Mouse (Mus musculus) heart, adult 2 months (tissue): ENCODE measurements around the gene Wdr25.

ENCODE experiments used
- CTCF ChIP-seq: fragments of 200-600 bp; IDR thresholded peaks from 2 replicates; pipeline ENCODE4 v1.8.1; 2022; ENCODE audit warnings: antibody characterized with exemption, mild to moderate bottlenecking, moderate library complexity
- POLR2A ChIP-seq: fragments of 200-500 bp; IDR thresholded peaks from 2 replicates; pipeline ENCODE4 v1.6.1; 2011; ENCODE audit warnings: mild to moderate bottlenecking, low read depth, low read length, control low read depth; ENCODE audit not compliant: insufficient read depth

GRCm38 (mm10) chr12:109068738-109069137 lies 175.3 kb downstream of the Wdr25 start:
- TF ChIP-seq POLR2A (no peak), CTCF (no peak)
